Mouse (Mus musculus): ENCODE data around the gene Sdc1. TPM values are rescaled to one million over a fixed set of nuclear protein-coding genes. Genes with fewer than 3 reads are reported as not detected.

The Sdc1 gene
- polyA plus RNA-seq, 1 experiment from 2014 or later, result 43.5 TPM

- no peak overlapping the region for H3K4me3 ChIP-seq
- whole genome bisulfite sequencing, result 87% methylated on average over 6 of the region's 6 CpGs
Measured at GRCm38 (mm10) chr12:8831710-8832109, 60.6 kb downstream of the Sdc1 start.

DNA sequence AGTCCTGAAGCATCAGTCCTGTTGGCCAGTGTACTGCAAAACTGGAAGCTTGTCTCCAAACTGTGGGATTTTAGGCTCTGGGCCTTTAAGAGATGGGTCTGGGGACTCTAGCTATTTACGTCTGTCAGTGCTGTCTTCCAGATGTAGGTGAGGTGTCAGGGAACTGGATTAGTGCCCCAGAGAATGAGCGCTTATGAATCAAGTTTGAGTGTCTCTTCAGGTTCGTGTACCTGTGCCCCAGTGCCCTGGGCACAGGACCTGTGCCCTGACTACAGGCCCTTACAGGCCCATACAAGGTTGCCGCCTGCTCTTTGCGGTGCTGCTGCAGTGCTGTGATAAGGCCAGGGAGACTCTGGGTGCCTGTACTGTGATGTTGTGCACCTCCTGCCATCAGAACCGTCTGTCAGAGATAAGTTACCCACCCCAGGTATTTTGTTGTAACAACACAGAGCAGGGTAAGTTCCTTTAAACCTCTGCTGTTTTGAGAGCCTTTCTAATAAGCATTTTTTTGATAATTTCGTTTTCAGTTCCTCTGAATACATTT is 69.7 kb downstream of the Sdc1 start:
- 75% methylated on average over 7 of the region's 7 CpGs for WGBS
- no peak overlapping the region for H3K9ac ChIP-seq
- H3K36me3 ChIP-seq, result no peaks in the 10 kb centered on the region
- no peaks in the 10 kb centered on the region for H3K4me1 ChIP-seq
- ATAC-seq (ENCODE audit: low FRiP score, low read depth), result no peak
- H3K4me3 ChIP-seq, result no peak overlapping the region
- no peak overlapping the region for H3K4me2 ChIP-seq (replicated peaks)
- H3K27ac ChIP-seq, result no peak overlapping the region
- no peaks in the 10 kb centered on the region for H3K27me3 ChIP-seq (replicated peaks)
- H3K9me3 ChIP-seq, result no peaks in the 10 kb centered on the region

More at GRCm38 (mm10) chr12:8831710-8832109, 60.6 kb downstream of the Sdc1 start:
- Histone ChIP-seq H3K36me3 (no peaks in the 10 kb centered on the region), H3K9ac (no peak overlapping the region), H3K27me3 (replicated peaks) (no peaks in the 10 kb centered on the region), H3K27ac (no peak overlapping the region), H3K4me2 (replicated peaks) (no peak overlapping the region), H3K4me1 (no peaks in the 10 kb centered on the region), H3K9me3 (no peaks in the 10 kb centered on the region)
- no peak for ATAC-seq (ENCODE audit: low FRiP score, low read depth)

- H3K4me2 ChIP-seq (replicated peaks), result no peak overlapping the region
- H3K9ac ChIP-seq, result no peak overlapping the region
- no peaks in the 10 kb centered on the region for H3K36me3 ChIP-seq
- no peaks in the 10 kb centered on the region for H3K9me3 ChIP-seq
- H3K4me1 ChIP-seq, result peaks cover 9% of the 10 kb centered on the region; the same call in 1 of the 2 replicates
- ATAC-seq (ENCODE audit: low FRiP score, low read depth), result no peak
- no peak overlapping the region for H3K4me3 ChIP-seq
- H3K27me3 ChIP-seq (replicated peaks), result no peaks in the 10 kb centered on the region
- H3K27ac ChIP-seq, result no peak overlapping the region
- 71% methylated on average over 7 of the region's 7 CpGs for WGBS
Measured at GRCm38 (mm10) chr12:8842725-8843124, 71.6 kb downstream of the Sdc1 start.

Other genes starting within 250 kb of the Sdc1 start
- gene Slc7a15, start 172.3 kb upstream of the Sdc1 start, polyA plus RNA-seq (2016; fragmentation: Nextera tagmentation; extraction: Ambion mirVana), result not detected in 2 replicates
- gene Pum2, start 97.2 kb upstream of the Sdc1 start, polyA plus RNA-seq (2016; fragmentation: Nextera tagmentation; extraction: Ambion mirVana), result 53.0 and 55.5 TPM in 2 replicates
- gene Laptm4a, start 150.3 kb downstream of the Sdc1 start, polyA plus RNA-seq (2016; fragmentation: Nextera tagmentation; extraction: Ambion mirVana), result 197 and 207 TPM in 2 replicates
- 0.70 and 1.0 TPM in 2 replicates for gene Matn3, start 176.6 kb downstream of the Sdc1 start, polyA plus RNA-seq (2016; fragmentation: Nextera tagmentation; extraction: Ambion mirVana)
- gene Wdr35, start 202.6 kb downstream of the Sdc1 start, polyA plus RNA-seq (2016; fragmentation: Nextera tagmentation; extraction: Ambion mirVana), result 20.2 and 20.6 TPM in 2 replicates